Mouse (Mus musculus): ENCODE data around the gene Pcare.
"Not testable (repeated sequence)": the region's sequence is repeated elsewhere in the genome, so short reads cannot be mapped to it uniquely, and the experiment has no call there.

Pcare gene

DNA sequence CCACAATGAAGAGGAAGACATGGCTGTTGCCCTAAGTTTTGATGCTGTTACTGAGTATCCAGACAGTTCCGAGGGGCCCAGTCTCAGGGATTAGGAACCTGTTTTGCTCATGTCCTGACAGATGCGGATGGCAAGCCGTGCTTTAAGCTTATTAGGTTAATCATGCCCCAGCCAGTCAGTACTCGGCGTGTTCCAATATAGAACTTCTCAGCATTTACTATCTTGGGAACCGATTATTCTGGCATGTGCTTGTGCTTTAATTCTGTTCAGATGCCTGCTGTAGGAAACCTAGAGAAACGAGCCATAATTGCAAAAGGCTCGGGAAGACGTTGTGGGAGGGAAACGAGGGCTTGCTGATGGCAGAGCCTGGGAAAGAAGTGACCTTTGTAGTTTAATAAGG is at the start of gene Pcare:
Gene Pcare, minus strand, starts transcription at position 64 of the 400 bp plus-strand sequence.
- no peak for TF ChIP-seq GATA4 (IDR thresholded peaks at IDR 0.05; ENCODE audit: insufficient replicate concordance, low read length)

DNA sequence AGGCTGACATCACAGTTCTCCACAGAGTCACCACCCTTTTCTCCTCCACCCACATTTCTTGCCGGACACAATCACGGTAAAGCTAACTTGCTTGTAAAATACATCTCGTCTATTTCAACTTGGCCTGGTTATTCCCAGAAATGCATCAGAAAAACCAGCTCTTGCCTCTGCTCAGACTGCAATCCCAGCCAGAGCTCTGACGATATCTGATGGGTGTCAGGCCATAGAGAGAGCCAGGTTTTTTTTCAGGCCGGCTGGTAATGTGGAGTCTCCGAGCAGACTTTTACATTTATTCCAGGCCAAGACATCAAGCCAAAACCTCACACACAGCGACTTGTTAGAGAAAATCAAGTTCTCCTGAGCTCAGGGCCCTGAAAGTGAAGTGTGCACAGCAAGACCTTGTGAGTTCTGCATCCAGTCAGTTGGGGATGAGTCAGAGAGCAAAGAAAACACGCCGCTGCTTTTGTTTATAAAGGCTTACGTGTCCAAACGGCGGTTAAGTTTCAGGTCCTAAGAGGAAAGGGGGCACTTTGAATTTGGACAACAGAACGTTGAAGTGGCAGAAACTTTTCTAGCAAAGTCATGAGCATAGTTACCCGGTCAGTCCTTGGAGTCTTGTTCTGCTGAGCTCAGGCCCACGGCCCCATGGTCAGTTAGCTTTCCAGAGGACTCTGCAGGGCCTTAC is 43.0 kb upstream of the Pcare start:
- no peak for TF ChIP-seq GATA4 (IDR thresholded peaks at IDR 0.05; ENCODE audit: insufficient replicate concordance, low read length)

DNA sequence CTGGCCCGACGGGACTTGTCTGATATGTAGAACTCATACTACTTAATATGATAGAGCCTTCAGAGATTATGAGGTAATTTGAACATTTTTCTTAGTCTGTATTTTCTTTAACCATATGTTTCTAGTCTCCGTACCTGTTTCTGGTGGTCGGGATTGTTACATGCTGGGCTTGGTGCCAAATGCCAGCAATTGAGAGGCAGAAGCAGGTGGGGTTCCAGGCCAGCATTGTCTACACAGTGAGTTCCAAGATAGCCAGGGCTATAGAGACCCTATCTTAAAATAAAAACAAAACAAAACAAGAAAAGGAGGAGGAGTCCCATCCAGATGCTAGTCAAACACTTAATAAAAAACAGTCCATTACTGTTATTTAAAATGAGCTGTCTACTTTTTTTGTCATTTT is 38.9 kb upstream of the Pcare start:
- no peak for TF ChIP-seq GATA4 (IDR thresholded peaks at IDR 0.05; ENCODE audit: insufficient replicate concordance, low read length)

DNA sequence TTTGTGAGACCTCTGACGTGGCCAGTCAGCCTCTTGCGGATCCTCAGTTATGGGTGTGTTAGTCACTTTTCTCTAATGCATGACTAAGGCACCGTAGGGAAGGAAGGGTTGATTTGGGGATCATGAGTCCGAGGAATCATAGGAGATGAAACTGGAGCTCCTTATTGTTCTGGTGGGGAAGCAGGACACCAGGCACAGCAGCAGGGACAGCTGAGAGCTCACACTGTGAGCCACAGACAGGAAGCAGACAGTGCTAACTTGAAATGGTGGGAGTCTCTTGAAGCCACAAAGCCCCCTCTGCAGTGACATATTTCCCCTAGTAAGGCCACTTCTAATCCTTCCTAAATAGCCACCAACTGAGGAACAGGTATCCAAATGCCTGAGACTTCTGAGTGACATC is 38.4 kb upstream of the Pcare start:
- TF ChIP-seq GATA4 (IDR thresholded peaks at IDR 0.05; ENCODE audit: insufficient replicate concordance, low read length) = no peak

DNA sequence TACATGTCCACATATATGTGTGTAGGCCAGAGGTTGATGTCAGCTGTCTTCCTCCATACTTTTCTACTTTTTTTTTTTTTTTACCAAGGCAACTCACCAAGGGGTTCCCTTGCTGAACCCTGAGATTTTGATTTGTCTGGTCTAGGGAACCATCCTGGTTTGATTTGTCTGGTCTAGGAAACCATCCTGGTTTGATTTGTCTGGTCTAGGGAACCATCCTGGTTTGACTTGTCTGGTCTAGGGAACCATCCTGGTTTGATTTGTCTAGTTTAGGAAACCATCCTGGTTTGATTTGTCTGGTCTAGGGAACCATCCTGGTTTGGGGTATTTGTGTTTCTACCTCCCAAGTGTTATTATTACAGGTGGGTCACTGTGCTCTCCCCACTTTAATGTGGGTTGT is 33.8 kb upstream of the Pcare start:
- TF ChIP-seq GATA4 (IDR thresholded peaks at IDR 0.05; ENCODE audit: insufficient replicate concordance, low read length) = no peak

DNA sequence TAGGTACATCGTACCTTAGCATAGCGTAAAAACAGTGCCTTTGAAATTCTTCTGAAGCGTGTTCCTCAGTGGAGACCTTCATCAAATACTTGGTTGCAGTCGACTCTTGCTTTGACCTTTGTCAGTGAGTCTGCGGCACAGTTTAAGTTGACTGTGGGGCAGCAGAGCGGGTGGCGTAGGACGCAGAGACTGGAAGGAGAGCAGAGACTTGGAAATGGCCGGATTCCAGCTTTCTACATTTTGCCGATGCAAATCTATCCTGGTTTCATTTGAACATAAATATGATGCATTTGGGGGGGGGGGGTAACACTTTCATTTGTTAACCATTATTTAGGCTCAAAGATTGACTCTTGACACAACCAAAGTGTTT is 30.7 kb upstream of the Pcare start:
- TF ChIP-seq GATA4 (IDR thresholded peaks at IDR 0.05; ENCODE audit: insufficient replicate concordance, low read length) = no peak

DNA sequence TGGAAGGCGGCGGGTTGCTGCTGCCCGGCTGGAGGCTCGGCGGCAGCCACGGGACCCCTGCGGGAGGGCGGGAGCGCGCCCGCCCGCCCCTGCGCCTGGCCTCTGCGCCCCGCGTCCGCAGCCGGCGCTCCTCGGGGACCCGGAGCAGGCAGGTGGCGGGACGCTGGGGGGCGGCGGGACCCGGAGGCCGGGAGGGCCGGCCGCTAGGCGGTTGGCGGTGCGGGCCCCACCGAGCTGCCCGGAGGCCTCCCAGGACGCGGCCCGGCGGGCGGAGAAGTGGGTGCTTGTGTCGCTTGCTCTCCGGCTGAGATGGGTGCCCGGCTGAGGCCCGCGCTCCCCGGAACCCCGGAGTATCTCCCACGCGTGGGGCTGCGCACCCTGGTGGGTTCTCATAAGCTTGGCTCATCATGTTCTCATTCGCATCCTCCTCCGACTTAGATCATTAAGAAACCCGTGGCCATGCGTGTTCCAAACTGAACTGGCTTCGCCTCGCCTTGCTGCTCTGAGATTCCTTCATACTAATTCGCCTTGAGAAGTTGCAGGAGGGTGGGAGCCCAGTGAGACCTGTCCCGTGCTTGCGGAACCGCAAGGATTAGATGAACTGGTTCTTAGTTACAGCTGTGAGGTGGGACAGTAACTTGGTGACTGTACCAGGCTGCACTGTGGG is 30.1 kb upstream of the Pcare start:
- no peak for TF ChIP-seq GATA4 (IDR thresholded peaks at IDR 0.05; ENCODE audit: insufficient replicate concordance, low read length)

DNA sequence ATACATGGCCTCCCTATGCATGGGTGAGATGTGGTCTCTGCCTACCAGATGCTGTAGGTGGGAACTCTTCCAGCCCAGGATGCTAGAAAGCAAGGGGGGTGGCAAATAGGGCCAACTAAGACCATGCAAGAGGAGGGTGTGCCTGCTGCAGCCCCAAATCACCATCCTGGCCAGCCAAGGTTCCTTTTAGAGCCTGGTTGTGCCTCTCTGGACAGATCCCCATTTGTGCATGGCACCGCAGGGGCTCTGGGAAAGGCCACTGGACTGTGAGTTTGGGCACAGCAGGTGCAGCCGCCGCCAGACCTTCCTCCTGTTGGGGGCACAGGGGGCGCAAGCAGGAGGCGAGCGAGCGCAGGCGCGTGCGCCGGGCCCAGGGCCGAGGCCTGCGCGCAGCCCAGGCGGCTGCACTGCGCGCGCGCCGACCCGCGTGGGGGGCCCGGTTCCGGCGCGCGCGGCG is 29.6 kb upstream of the Pcare start:
- TF ChIP-seq GATA4 (IDR thresholded peaks at IDR 0.05; ENCODE audit: insufficient replicate concordance, low read length) = no peak

DNA sequence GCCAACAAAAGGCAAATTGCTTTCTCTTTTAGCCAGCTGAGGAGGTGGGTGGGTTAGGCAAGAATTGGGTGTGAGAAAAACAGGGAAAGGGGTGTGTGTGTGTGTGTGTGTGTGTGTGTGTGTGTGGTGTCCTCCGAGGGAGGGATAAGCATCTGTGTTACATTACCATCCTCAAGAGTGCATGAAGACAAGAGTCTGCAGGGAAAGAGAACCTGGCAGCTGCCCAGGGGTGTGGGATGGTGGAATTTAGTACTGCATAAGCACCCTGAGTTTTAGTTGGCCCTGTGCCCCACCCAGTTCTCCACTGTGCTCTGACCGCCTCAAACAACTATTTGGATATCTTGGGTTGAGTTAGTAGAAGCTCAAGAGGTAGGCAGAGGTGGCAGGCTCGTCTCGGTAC is 28.3 kb upstream of the Pcare start:
- TF ChIP-seq GATA4 (IDR thresholded peaks at IDR 0.05; ENCODE audit: insufficient replicate concordance, low read length) = no peak

DNA sequence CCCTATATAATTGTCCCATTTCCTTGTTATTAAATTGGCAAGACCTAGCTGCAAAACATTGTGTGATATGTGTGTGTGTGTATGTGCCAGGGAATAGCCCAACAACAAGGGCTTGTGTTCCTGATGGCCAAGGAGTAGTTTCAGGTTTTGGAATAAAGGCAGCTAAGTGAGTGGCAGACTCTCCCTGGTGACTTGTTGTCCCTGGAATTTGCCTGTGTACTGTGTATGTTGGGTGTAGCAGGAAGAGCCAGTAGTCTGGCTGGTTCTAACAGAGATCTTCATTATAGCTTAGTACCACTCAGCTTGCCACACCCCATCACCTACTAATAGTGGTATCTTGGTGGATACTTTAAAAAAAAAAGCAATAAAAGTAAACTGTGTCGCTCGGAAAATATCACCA is 27.8 kb upstream of the Pcare start:
- TF ChIP-seq GATA4 (IDR thresholded peaks at IDR 0.05; ENCODE audit: insufficient replicate concordance, low read length) = no peak

DNA sequence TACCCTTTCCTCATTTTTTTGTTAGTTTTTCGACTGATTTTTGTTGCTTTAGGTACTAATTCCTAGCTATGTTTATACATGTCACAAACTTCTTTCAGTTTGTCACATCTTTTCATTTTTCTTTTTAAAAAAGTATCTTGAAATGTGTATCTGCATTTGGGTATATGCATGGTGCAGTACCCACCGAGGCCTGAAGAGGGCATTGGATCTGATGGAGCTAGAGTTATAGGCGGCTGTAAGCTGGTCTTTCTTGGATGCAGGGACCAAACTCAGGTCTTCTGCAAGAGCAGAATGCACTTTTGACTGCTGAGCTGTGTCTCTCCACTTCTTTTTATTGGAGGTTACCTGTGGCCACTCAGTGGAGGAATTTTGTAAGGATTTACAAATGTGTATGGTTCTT is 26.0 kb upstream of the Pcare start:
- no peak for TF ChIP-seq GATA4 (IDR thresholded peaks at IDR 0.05; ENCODE audit: insufficient replicate concordance, low read length)

DNA sequence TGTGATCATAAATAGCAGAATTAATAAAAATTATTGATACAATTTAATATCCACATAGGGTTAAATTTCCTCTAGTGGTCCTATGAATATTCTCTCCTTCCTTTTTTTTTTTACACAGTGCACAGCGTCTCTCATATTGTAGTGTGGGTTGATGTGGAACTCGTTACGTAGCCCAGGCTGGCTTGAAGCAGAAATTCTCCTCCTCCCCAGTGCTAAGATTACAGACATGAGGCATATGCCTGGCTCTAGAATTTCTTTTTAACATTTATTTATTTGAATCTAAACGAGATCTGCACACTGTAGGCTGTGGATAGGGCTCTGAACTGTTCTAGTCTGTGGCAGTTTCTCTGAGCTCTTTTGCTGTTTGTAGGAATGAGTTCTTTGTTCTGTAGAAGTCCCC is 22.6 kb upstream of the Pcare start:
- no peak for TF ChIP-seq GATA4 (IDR thresholded peaks at IDR 0.05; ENCODE audit: insufficient replicate concordance, low read length)

DNA sequence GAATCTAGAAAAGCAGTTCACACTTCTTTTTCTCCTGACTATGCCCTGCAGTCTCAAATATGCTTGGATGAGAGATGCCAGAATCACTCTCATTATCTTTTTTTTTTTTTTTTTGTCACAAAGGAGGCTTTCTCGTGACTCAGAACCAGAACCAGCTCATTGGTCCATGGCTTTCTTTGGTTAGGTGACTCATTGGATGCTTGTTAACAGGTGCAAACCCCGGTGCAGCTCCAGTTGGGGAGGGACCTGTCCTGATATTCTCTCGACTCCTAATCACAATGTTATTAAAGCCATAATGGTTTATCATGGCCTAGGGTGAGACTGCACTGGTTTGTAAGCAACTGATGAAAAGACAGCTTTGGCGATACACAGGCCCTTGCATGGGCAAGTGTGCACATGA is 21.5 kb upstream of the Pcare start:
- TF ChIP-seq GATA4 (IDR thresholded peaks at IDR 0.05; ENCODE audit: insufficient replicate concordance, low read length) = no peak

DNA sequence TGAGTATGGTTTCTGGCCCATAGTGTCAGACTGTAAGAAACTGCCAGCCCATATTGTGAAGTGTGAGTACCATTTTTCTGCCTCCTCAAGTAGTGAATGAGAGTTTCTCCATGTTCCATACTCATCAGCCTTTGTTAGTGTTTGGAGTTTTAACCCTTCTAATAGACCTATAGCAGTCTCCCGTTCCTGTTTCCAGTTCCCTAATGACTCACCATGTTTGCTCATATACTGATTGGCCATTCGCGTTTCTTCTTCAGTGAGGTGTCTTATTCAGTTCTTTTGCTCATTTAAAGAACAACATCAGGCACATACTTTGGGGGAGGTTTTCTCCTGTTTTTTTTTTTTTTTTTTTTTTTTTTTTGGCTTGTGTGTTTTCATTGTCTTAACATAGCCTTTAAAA is 18.0 kb upstream of the Pcare start:
- TF ChIP-seq GATA4 (IDR thresholded peaks at IDR 0.05; ENCODE audit: insufficient replicate concordance, low read length) = no peak

DNA sequence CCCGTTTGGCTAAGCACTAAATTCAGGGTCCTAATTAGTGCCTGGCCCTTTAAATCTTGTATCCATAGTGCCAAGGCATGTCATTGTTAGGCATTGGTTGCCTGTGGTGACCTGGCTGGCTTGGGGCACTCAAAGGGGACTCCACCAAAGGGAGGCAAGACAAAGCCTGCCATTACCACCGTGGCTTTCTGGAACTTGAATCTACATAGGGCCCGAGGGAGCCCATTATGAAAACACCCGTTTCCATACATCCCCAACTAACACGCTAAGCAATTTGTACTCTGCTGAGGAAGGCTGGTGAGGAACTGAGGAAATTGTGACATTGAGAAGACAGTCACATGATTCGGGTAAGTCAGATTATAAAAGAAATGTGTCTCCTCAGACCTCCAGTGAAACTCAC is 16.9 kb upstream of the Pcare start:
- no peak for TF ChIP-seq GATA4 (IDR thresholded peaks at IDR 0.05; ENCODE audit: insufficient replicate concordance, low read length)

DNA sequence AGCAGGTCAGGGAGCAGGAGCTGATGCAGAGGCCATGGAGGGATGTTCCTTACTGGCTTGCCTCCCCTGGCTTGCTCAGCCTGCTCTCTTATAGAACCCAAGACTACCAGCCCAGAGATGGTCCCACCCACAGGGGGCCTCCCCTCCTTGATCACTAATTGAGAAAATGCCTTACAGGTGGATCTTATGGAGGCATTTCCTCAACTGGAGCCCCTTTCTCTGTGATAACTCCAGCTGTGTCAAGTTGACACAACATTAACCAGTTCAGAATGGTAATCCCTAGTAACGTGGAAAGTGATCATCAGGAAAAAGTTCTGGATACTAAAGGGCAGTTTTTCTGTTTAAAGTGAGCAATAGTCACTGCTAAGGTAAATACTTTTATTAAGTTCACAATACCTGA is 15.5 kb upstream of the Pcare start, which contains the start of gene Clip4:
Gene Clip4, plus strand, starts transcription at position 301 of the 400 bp plus-strand sequence.
- TF ChIP-seq GATA4 (IDR thresholded peaks at IDR 0.05; ENCODE audit: insufficient replicate concordance, low read length) = not testable (repeated sequence)

DNA sequence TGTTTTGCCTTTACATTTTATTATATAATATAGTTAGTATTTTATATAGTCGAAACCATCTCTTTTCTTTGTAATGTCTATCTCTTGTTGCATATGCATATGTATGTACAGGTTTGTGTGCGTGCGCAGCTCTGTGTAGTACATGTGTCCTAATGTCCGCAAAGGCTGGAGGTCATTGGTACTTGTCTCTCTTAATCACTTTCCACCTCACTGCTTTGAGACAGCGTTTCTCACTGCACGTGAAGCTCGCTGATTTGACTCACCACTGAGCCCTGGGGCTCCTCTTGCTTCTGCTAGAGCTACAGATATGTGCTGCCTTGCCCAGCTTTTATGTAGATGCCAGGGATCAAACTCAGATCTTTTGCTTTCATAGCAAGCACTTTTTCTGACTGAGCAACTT is 7.8 kb upstream of the Pcare start:
- no peak for TF ChIP-seq GATA4 (IDR thresholded peaks at IDR 0.05; ENCODE audit: insufficient replicate concordance, low read length)

Data from liver, adult (tissue).